Mouse (Mus musculus) kidney, postnatal 4 days (tissue): Measurements from ENCODE around the gene Kpna6.
A peak's percentile ranks its signal among the peaks of the same experiment; 100 is the strongest.

ENCODE experiments used
- DNase-seq, 2 experiments: peaks; one replicate each; pipeline ENCODE4 v3.0.0; 2021; ENCODE audit warnings: mixed read lengths in 2 of 2

Gene Kpna6

GRCm38 (mm10) chr4:129617121-129617641 lies 55.4 kb downstream of the Kpna6 start:
- DNase-seq: no peak

GRCm38 (mm10) chr4:129616631-129617030 lies 55.9 kb downstream of the Kpna6 start:
- no peak for DNase-seq

GRCm38 (mm10) chr4:129615801-129616290 lies 56.7 kb downstream of the Kpna6 start:
- DNase-seq: no peak

- DNase-seq: no peak
These were observed 58.5 kb downstream of the Kpna6 start, which contains the start of gene Dcdc2b for GRCm38 (mm10) chr4:129614093-129614492. Dcdc2b (minus strand) TSS chr4:129614257.

GRCm38 (mm10) chr4:129610472-129610871 lies 62.1 kb downstream of the Kpna6 start:
- no peak for DNase-seq

- no peak for DNase-seq
These were observed 62.5 kb downstream of the Kpna6 start for GRCm38 (mm10) chr4:129610026-129610425.

- no peak for DNase-seq
These were observed 63.4 kb downstream of the Kpna6 start for GRCm38 (mm10) chr4:129609139-129609631.

GRCm38 (mm10) chr4:129608426-129609025 lies 64.0 kb downstream of the Kpna6 start:
- peak; percentile 85 to 90 for DNase-seq

GRCm38 (mm10) chr4:129600233-129601158 lies 72.1 kb downstream of the Kpna6 start, which contains the start of the genes Eif3i and Tmem234:
Eif3i (minus strand) TSS chr4:129600648.
Tmem234 (plus strand) TSS chr4:129600668.
- DNase-seq: peak; percentile 86 to 91
